Mouse (Mus musculus) gastrocnemius, postnatal 10 days (tissue): Measurements from ENCODE around the gene Elovl2. TPM values are rescaled to one million over a fixed set of nuclear protein-coding genes. Genes with fewer than 3 reads are reported as not detected.
A peak's percentile ranks its signal among the peaks of the same experiment; 100 is the strongest.

Experiments used
- DNase-seq: peaks from one replicate; pipeline ENCODE4 v3.0.0; 2021; ENCODE audit warnings: mixed read lengths
- total RNA-seq, 2 experiments: library from RNA; stranded (reverse); gene quantifications; 2 replicates each; pipeline ENCODE4 v1.2.3; 2021

Gene Elovl2
- total RNA-seq, 2 experiments from 2014 or later, result 0.32 to 0.38 TPM

- no peak for DNase-seq
Observed at GRCm38 (mm10) chr13:41145433-41145970, 74.7 kb downstream of the Elovl2 start.

DNA sequence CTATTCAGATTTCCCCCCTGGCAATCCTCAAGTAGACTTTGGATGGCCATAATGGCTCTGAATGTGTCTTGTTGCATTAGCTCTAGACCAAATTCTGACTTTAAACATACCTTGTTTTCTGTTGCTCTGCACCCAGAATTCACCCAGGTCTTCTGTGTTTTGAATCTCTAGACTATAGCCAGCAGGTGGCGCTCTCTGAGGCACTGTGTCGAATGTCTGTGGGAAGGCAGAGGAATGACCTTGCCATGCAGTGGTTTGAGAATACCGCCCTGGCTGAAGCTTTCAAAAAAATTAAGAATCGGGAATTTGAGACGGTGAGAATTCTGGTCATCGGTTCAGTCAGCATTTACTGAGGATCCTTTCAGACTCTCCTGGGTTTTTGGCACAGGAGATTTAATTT is 85.3 kb downstream of the Elovl2 start:
- DNase-seq, result peak; percentile 68

Other genes starting within 250 kb of the Elovl2 start
- 10 to 100 TPM; 28.7 to 29.0 TPM for gene Pak1ip1, start 219.4 kb downstream of the Elovl2 start, total RNA-seq
- gene Tmem14c, start 204.1 kb downstream of the Elovl2 start, total RNA-seq, result 10 to 100 TPM; 65.9 to 79.8 TPM
- gene Mak, start 140.7 kb downstream of the Elovl2 start, total RNA-seq, result not detected
- gene Gcm2, start 109.4 kb downstream of the Elovl2 start, total RNA-seq, result not detected
- gene Sycp2l, start 106.1 kb downstream of the Elovl2 start, total RNA-seq, result not detected
- gene Smim13, start 29.4 kb upstream of the Elovl2 start, total RNA-seq, result 10 to 100 TPM; 23.4 to 24.5 TPM
- gene Gm17364, start 53.6 kb upstream of the Elovl2 start, total RNA-seq, result not detected